Mouse (Mus musculus) spleen, adult 2 months (tissue): ENCODE data around the gene Tbc1d1.

Experiments used
- CTCF ChIP-seq: fragments of 200-500 bp; IDR thresholded peaks from 2 replicates; pipeline ENCODE4 v1.5.1; 2011; ENCODE audit warnings: mild to moderate bottlenecking, inconsistent platforms; ENCODE audit not compliant: insufficient read depth, insufficient read length, insufficient replicate concordance; ENCODE audit errors: extremely low read depth
- POLR2A ChIP-seq: fragments of 200-500 bp; IDR thresholded peaks from 2 replicates; pipeline ENCODE4 v1.6.1; 2011; ENCODE audit warnings: low read depth, low read length, inconsistent platforms

GRCm38 (mm10) chr5:64174429-64174935, 18.4 kb downstream of the Tbc1d1 start:
- TF ChIP-seq CTCF (no peak), POLR2A (no peak)
